Mouse (Mus musculus) limb, embryonic 14.5 days (tissue): ENCODE measurements around the gene Rgs12. TPM values are rescaled to one million over a fixed set of nuclear protein-coding genes. Genes with fewer than 3 reads are reported as not detected.

Source experiments
- ATAC-seq: fragments of 200-750 bp; cut with Nextera tagmentation; 2 replicates; pipeline ENCODE4 v1.8.0; 2017; ENCODE audit warnings: low read depth, moderate number of reproducible peaks, moderate TSS enrichment; ENCODE audit not compliant: low FRiP score
- DNase-seq: peaks from one replicate; pipeline ENCODE4 v3.0.0-alpha.2; 2015; ENCODE audit warnings: low spot score
- H3K27ac ChIP-seq: fragments of 300-500 bp; sonication (generic); replicated peaks from 2 replicates; pipeline ENCODE4 v1.5.1; 2014; ENCODE audit warnings: low read depth, mild to moderate bottlenecking, low read length, moderate library complexity, mixed read lengths
- H3K27me3 ChIP-seq: fragments of 300-500 bp; sonication (generic); 2 replicates; pipeline ENCODE4 v1.6.1; 2014; ENCODE audit warnings: low read length, mixed read lengths; ENCODE audit not compliant: control insufficient read depth, insufficient read depth
- H3K36me3 ChIP-seq: fragments of 300-500 bp; sonication (generic); 2 replicates; pipeline ENCODE4 v1.6.1; 2014; ENCODE audit warnings: mild to moderate bottlenecking, low read length, moderate library complexity, mixed read lengths; ENCODE audit not compliant: control insufficient read depth, insufficient read depth
- H3K4me1 ChIP-seq: fragments of 300-500 bp; sonication (generic); 2 replicates; pipeline ENCODE4 v1.6.1; 2014; ENCODE audit warnings: antibody characterized with exemption, low read length, mixed read lengths; ENCODE audit not compliant: control insufficient read depth, insufficient read depth
- H3K4me2 ChIP-seq: fragments of 300-500 bp; sonication (generic); replicated peaks from 2 replicates; pipeline ENCODE4 v1.6.1; 2014; ENCODE audit warnings: low read depth, mild to moderate bottlenecking, low read length, moderate library complexity; ENCODE audit not compliant: severe bottlenecking
- H3K4me3 ChIP-seq: fragments of 300-500 bp; sonication (generic); replicated peaks from 2 replicates; pipeline ENCODE4 v1.5.1; 2014; ENCODE audit warnings: low read length
- H3K9ac ChIP-seq: fragments of 300-500 bp; sonication (generic); 2 replicates; pipeline ENCODE4 v1.6.1; 2014; ENCODE audit warnings: mild to moderate bottlenecking, low read depth, low read length, moderate library complexity; ENCODE audit not compliant: severe bottlenecking
- H3K9me3 ChIP-seq: fragments of 300-500 bp; sonication (generic); 2 replicates; pipeline ENCODE4 v1.6.1; 2016; ENCODE audit warnings: low read length; ENCODE audit not compliant: control insufficient read depth
- POLR2A ChIP-seq: fragments of 200-500 bp; IDR thresholded peaks from 2 replicates; pipeline ENCODE4 v1.8.0; 2012; ENCODE audit warnings: inconsistent platforms, mild to moderate bottlenecking, moderate library complexity, borderline replicate concordance; ENCODE audit not compliant: insufficient read depth, insufficient read length; ENCODE audit errors: extremely low read depth
- WGBS: fragments of 180-500 bp; shearing (Covaris S2); extraction: QIAGEN DNeasy Blood & Tissue Kit; methylation state at CpG from one replicate; pipeline ENCODE4 v1.1.7; 2014; 5-methylcytosine and 5-hydroxymethylcytosine counted together
- polyA plus RNA-seq, 2 experiments: library from polyadenylated mRNA; depleted of rRNA in 1 of 2; stranded (reverse) in 1 of 2; unstranded in 1 of 2; fragments of >200 nt; fragmentation: Nextera tagmentation in 1 of 2; extraction: Ambion mirVana in 1 of 2; gene quantifications; 2 replicates each; pipeline versions ENCODE4 v1.2.1 to v1.2.3; 2012 to 2014

The Rgs12 gene
- polyA plus RNA-seq, 2 experiments, result 32.6 to 40.4 TPM

DNA sequence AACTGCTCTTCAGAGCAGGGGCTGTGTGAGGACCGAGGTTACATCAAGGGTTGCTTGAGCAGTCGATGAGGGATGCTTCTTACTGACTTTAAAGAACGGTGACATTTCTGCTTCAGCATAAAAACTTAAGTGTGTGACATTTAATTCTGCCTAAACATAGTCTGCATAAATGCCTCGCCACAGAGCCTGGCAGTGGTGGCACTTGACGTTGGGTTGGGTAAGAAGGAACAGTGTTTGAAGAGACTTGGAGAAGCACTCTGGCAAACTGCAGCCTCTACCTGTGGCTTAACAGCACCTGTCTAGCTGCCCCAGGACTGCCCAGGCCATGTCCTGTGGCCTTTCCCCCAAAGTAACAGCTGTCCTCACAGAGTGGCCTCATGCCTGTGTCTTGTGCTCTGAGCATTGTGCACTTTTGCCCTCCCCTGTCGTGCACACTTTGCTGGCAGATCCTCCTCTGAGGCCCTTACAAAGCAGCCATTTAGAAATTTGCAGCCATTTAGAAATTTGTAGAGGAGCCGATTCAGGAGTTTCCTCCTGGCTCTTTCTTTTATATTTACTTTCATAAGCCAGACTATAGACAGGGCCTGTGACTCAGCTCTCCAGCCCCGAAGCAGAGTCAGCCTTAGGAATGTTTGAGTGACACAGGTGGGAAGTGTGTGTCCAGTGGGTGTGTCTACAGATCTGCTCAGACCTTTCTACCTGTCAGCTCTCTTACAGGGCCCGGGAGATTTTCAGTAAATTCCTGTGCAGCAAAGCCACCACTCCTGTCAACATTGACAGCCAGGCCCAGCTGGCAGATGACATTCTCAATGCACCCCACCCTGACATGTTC is 71.4 kb downstream of the Rgs12 start:
- ATAC-seq (no peak), DNase-seq (no peak)
- Histone ChIP-seq H3K9ac (no peak overlapping the region), H3K9me3 (no peaks in the 10 kb centered on the region), H3K4me1 (no peaks in the 10 kb centered on the region), H3K27ac (no peak overlapping the region), H3K4me2 (no peak overlapping the region), H3K36me3 (peaks cover 31% of the 10 kb centered on the region), H3K27me3 (no peaks in the 10 kb centered on the region), H3K4me3 (no peak overlapping the region)
- WGBS, result 83% methylated on average over 9 of the region's 9 CpGs
- TF ChIP-seq POLR2A, result no peak

DNA sequence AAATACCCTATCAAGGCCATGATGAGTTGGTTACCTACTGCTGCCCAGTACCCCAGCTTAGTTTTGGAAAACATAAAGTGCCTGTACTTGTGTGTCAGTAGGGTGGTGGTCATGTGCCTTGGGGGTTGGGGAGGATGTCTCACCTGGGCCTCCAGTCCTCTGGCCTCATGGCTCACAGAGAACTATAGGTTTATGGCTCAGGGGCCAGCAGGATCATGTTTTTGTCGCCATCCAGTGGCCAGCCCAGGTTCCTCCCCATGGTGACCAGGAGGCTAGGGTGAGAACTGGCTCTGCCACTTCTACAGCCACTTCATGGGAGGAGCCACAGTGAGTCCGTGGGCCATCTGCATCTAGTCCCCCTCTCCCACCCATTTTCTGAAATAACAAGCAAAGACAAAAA is 75.7 kb downstream of the Rgs12 start:
- DNase-seq, result peak; percentile 39
- WGBS, result 14% methylated on average over 2 of the region's 2 CpGs
- no peaks in the 10 kb centered on the region for H3K9me3 ChIP-seq
- H3K9ac ChIP-seq, result no peak overlapping the region
- H3K27me3 ChIP-seq, result no peaks in the 10 kb centered on the region
- no peaks in the 10 kb centered on the region for H3K4me1 ChIP-seq
- H3K4me2 ChIP-seq, result no peak overlapping the region
- H3K36me3 ChIP-seq, result peaks cover 72% of the 10 kb centered on the region
- no peak for ATAC-seq
- H3K27ac ChIP-seq, result no peak overlapping the region
- no peak for TF ChIP-seq POLR2A
- H3K4me3 ChIP-seq, result no peak overlapping the region

DNA sequence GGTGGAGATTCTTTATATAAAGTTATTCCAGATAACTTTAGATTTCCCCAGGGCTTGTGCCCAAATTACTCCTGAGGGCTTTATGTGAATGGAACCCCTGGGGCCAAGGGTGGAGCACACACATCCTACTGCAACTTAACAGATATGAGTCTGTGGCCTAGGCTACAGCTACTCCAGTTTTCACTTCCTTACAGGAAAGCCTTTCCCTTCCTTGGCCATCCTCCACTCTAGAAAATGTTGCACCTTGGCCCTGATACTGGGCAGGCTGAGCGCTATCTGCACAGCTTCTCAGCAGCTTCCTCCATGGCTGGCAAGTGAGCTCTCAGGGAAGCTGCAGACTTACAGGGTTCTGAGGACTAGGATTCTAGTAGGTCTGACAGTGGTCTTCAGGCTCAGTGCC is 80.1 kb downstream of the Rgs12 start:
- no peak overlapping the region for H3K4me3 ChIP-seq

DNA sequence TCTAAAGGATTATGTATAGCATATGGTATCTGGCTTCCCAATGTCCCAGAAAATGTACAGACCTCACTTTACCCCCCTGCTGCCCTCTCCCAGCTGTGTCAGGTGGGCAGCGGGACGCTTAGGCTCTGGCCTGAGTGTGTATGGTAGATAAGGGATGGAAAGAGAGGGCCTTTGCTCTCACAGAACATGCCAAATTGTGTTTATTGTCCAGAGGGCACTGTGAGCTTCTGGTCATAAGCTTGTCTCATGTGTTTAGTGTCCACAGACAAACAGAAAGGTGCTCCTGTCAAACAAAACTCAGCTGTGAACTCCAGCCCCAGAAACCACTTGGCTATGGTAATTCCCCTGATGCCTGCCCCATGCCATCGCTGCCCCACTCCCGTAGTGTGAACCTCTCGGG is 80.5 kb downstream of the Rgs12 start:
- Histone ChIP-seq H3K4me1 (no peaks in the 10 kb centered on the region), H3K4me3 (no peak overlapping the region), H3K9me3 (no peaks in the 10 kb centered on the region), H3K9ac (no peak overlapping the region), H3K27me3 (no peaks in the 10 kb centered on the region), H3K4me2 (no peak overlapping the region), H3K27ac (no peak overlapping the region), H3K36me3 (peaks cover 84% of the 10 kb centered on the region)
- no peak for TF ChIP-seq POLR2A
- WGBS, result 86% methylated on average over 5 of the region's 5 CpGs
- DNase-seq (no peak), ATAC-seq (no peak)

More for the DNA sequence above, 80.1 kb downstream of the Rgs12 start:
- Histone ChIP-seq H3K27ac (no peak overlapping the region), H3K36me3 (peaks cover 83% of the 10 kb centered on the region), H3K9ac (no peak overlapping the region), H3K4me1 (no peaks in the 10 kb centered on the region), H3K4me2 (no peak overlapping the region), H3K9me3 (no peaks in the 10 kb centered on the region), H3K27me3 (no peaks in the 10 kb centered on the region)
- no peak for TF ChIP-seq POLR2A
- no peak for DNase-seq
- no peak for ATAC-seq
- WGBS, result 94% methylated on average over 1 of the region's 1 CpGs

DNA sequence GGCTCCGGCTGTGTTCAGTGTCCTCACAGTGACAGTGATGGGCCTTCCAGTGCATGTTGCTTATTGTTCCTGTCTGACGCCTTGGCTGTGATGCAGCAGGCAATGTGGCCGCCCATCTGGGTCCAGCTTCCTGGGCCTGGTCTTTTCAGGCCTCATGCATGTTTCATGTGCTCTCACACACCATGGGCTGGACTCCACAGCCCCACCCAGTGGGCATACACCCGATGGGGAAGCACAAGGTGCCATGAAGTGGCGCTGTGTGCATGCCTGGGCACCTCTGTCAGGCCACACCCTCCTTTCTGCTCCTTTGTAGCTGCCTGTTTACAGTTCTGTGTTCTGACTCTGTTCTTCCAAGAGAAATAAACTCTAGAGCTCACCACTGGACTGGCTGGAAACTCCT is 83.8 kb downstream of the Rgs12 start:
- H3K9ac ChIP-seq, result no peak overlapping the region
- TF ChIP-seq POLR2A, result no peak
- no peak for DNase-seq
- no peak overlapping the region for H3K4me2 ChIP-seq
- H3K9me3 ChIP-seq, result no peaks in the 10 kb centered on the region
- H3K4me1 ChIP-seq, result no peaks in the 10 kb centered on the region
- WGBS, result 83% methylated on average over 5 of the region's 5 CpGs
- no peaks in the 10 kb centered on the region for H3K27me3 ChIP-seq
- H3K36me3 ChIP-seq, result peaks cover 59% of the 10 kb centered on the region
- H3K27ac ChIP-seq, result no peak overlapping the region
- no peak overlapping the region for H3K4me3 ChIP-seq
- ATAC-seq, result no peak
